In genomic region chr3:75653901-75654300, GRCm38 (mm10) we compare ENCODE assay signal across 5 mouse cellular contexts.
DNase-seq lines count a peak whose midpoint lies in the region; TF ChIP-seq lines count a peak whose summit lies in the region.
"Not testable (repeated sequence)": the region's sequence is repeated elsewhere in the genome, so short reads cannot be mapped to it uniquely, and the experiment has no call there.

No protein-coding gene starts in this region.

- H3K27ac ChIP-seq in ES-Bruce4 (ENCODE audit: insufficient read depth, low read length) (peak overlapping the region; percentile 72), ES-E14 (ENCODE audit: insufficient read depth, low read depth, low read length, poor library complexity, severe bottlenecking) (peak overlapping the region; percentile 53; the same call in 1 of the 2 replicates)

- H3K4me1 ChIP-seq in E14TG2a.4 (replicated peaks; ENCODE audit: low read depth, low read length) (peaks cover 31% of the 10 kb centered on the region), ES-E14 (ENCODE audit: control insufficient read depth in 2 of 2, insufficient read depth in 2 of 2, low read length in 2 of 2, poor library complexity in 1 of 2) (peaks cover 3 to 15% of the 10 kb centered on the region in 2 experiments; a peak in 3 of 4 replicates)
- H3K4me1 ChIP-seq in ES-Bruce4 (ENCODE audit: control insufficient read depth, insufficient read depth, low read length) = not testable (repeated sequence)

- H3K36me3 ChIP-seq in E14TG2a.4 (ENCODE audit: insufficient read depth, low read length) = peaks cover 12% of the 10 kb centered on the region
- peaks cover 10% of the 10 kb centered on the region for H3K36me3 ChIP-seq in ES-Bruce4 (ENCODE audit: control insufficient read depth, insufficient read depth, low read length, poor library complexity, severe bottlenecking)
- not testable (repeated sequence) for H3K36me3 ChIP-seq in ES-E14 (ENCODE audit: control insufficient read depth, insufficient read depth, low read length, poor library complexity, severe bottlenecking)

- not testable (repeated sequence) for H3K9me3 ChIP-seq in E14TG2a.4 (ENCODE audit: low read length); ES-Bruce4 (replicated peaks; ENCODE audit: control insufficient read depth, insufficient read depth, low read length, poor library complexity, severe bottlenecking); ES-E14 (ENCODE audit: control insufficient read depth, insufficient read depth, low read depth, low read length)

- not testable (repeated sequence) for H3K27me3 ChIP-seq in E14TG2a.4 (ENCODE audit: insufficient read depth, low read length); ES-Bruce4 (ENCODE audit: control insufficient read depth, insufficient read depth, low read length, poor library complexity, severe bottlenecking)

- peak overlapping the region; percentile 99 for H3K9ac ChIP-seq in ES-Bruce4 (ENCODE audit: low read depth, poor library complexity, severe bottlenecking)
- not testable (repeated sequence) for H3K9ac ChIP-seq in ES-E14 (ENCODE audit: insufficient read depth, low read depth, low read length, poor library complexity, severe bottlenecking)

- TF ChIP-seq EP300 in ES-Bruce4 (IDR thresholded peaks at IDR 0.05; ENCODE audit: insufficient read depth, low read depth, low read length) = not testable (repeated sequence)

- in situ Hi-C loops in ES-E14 (cut with MboI; ENCODE audit: low sequenced_read_pairs in 2 of 2, unreplicated experiment in 2 of 2) = not testable (repeated sequence)

- TF ChIP-seq CTCF in E14TG2a.4 (conservative IDR thresholded peaks at IDR 0.05; ENCODE audit: low read length); ES-Bruce4 (IDR thresholded peaks at IDR 0.05; ENCODE audit: low read depth, low read length): not testable (repeated sequence)

- not testable (repeated sequence) for DNase-seq in ES-E14 (ENCODE audit: low read depth, low spot score)
- peak; percentile 50 for DNase-seq in R1 (ENCODE audit: low read depth, low spot score)
- DNase-seq in fat pad, adult 2 months (ENCODE audit: extremely low read depth, low read depth, low spot score) = peak; percentile 50

- TF ChIP-seq POLR2A in ES-Bruce4 (IDR thresholded peaks at IDR 0.05; ENCODE audit: insufficient read depth, low read length) = not testable (repeated sequence)

- peak overlapping the region; percentile 86 for H3K4me3 ChIP-seq in E14TG2a.4 (replicated peaks; ENCODE audit: low read length)
- peak overlapping the region; percentile 42; the same call in 1 of the 2 replicates for H3K4me3 ChIP-seq in ES-Bruce4 (ENCODE audit: low read depth, low read length)
- H3K4me3 ChIP-seq in ES-E14 (ENCODE audit: insufficient read depth in 1 of 2, low read depth in 1 of 2, low read length in 2 of 2, poor library complexity in 1 of 2, severe bottlenecking in 1 of 2) = peak overlapping the region; percentile 56 to 98
